Mouse (Mus musculus) heart, adult 2 months (tissue): ENCODE measurements around the gene Lrrc58.

Experiments
- CTCF ChIP-seq: fragments of 200-600 bp; IDR thresholded peaks from 2 replicates; pipeline ENCODE4 v1.8.1; 2022; ENCODE audit warnings: antibody characterized with exemption, mild to moderate bottlenecking, moderate library complexity
- EP300 ChIP-seq: fragments of 200-500 bp; IDR thresholded peaks from 2 replicates; pipeline ENCODE4 v1.6.1; 2011; ENCODE audit warnings: low read depth, low read length, control low read depth; ENCODE audit not compliant: insufficient read depth

- TF ChIP-seq CTCF (no peak), EP300 (no peak)
Measured at GRCm38 (mm10) chr16:37823949-37824348, 44.2 kb upstream of the Lrrc58 start.
